Mouse (Mus musculus) olfactory bulb, adult 2 months (tissue): ENCODE measurements around the gene Ric3.

Experiments
- CTCF ChIP-seq: fragments of 200-500 bp; IDR thresholded peaks from 2 replicates; pipeline ENCODE4 v1.5.1; 2012; ENCODE audit warnings: low read depth, mild to moderate bottlenecking, low read length, moderate library complexity; ENCODE audit not compliant: insufficient read depth
- POLR2A ChIP-seq: fragments of 200-500 bp; IDR thresholded peaks from 2 replicates; pipeline ENCODE4 v1.6.1; 2012; ENCODE audit warnings: mild to moderate bottlenecking, low read depth, low read length, moderate library complexity; ENCODE audit not compliant: insufficient read depth

GRCm38 (mm10) chr7:109010720-109011595, 72.2 kb downstream of the Ric3 start:
- TF ChIP-seq CTCF (no peak), POLR2A (no peak)
